Mouse (Mus musculus): Measurements from ENCODE around the gene Ankrd22. TPM values are rescaled to one million over a fixed set of nuclear protein-coding genes. Genes with fewer than 3 reads are reported as not detected.

Ankrd22 gene
- polyA plus RNA-seq, 1 experiment from 2014 or later: 11.2 TPM

- no peak overlapping the region for H3K4me2 ChIP-seq (ENCODE audit: low read depth, low read length)
- no peak for ATAC-seq (ENCODE audit: insufficient read depth, low FRiP score)
- H3K4me1 ChIP-seq (ENCODE audit: control insufficient read depth, insufficient read depth, low read length): no peaks in the 10 kb centered on the region
- H3K9ac ChIP-seq (ENCODE audit: low read length): no peak overlapping the region
- H3K27me3 ChIP-seq (ENCODE audit: control insufficient read depth, insufficient read depth, low read length): no peaks in the 10 kb centered on the region
- no peaks in the 10 kb centered on the region for H3K9me3 ChIP-seq (replicated peaks; ENCODE audit: control insufficient read depth, low read length)
- H3K36me3 ChIP-seq (ENCODE audit: control insufficient read depth, insufficient read depth, low read length): no peaks in the 10 kb centered on the region
- H3K27ac ChIP-seq (ENCODE audit: low read length): no peak overlapping the region
- 59% methylated on average over 3 of the region's 3 CpGs for WGBS
- no peak overlapping the region for H3K4me3 ChIP-seq (replicated peaks; ENCODE audit: low read length)
Observed at GRCm38 (mm10) chr19:34120107-34120731, 45.6 kb downstream of the Ankrd22 start.

GRCm38 (mm10) chr19:34119653-34120052 is 46.2 kb downstream of the Ankrd22 start:
- no peak overlapping the region for H3K27ac ChIP-seq (ENCODE audit: low read length)
- no peak for ATAC-seq (ENCODE audit: insufficient read depth, low FRiP score)
- no peaks in the 10 kb centered on the region for H3K36me3 ChIP-seq (ENCODE audit: control insufficient read depth, insufficient read depth, low read length)
- no peak overlapping the region for H3K9ac ChIP-seq (ENCODE audit: low read length)
- no peak overlapping the region for H3K4me3 ChIP-seq (replicated peaks; ENCODE audit: low read length)
- no peaks in the 10 kb centered on the region for H3K4me1 ChIP-seq (ENCODE audit: control insufficient read depth, insufficient read depth, low read length)
- H3K4me2 ChIP-seq (ENCODE audit: low read depth, low read length): no peak overlapping the region
- H3K9me3 ChIP-seq (replicated peaks; ENCODE audit: control insufficient read depth, low read length): no peaks in the 10 kb centered on the region
- WGBS: 62% methylated on average over 4 of the region's 4 CpGs
- H3K27me3 ChIP-seq (ENCODE audit: control insufficient read depth, insufficient read depth, low read length): no peaks in the 10 kb centered on the region

- no peaks in the 10 kb centered on the region for H3K9me3 ChIP-seq (replicated peaks; ENCODE audit: control insufficient read depth, low read length)
- no peak overlapping the region for H3K9ac ChIP-seq (ENCODE audit: low read length)
- H3K36me3 ChIP-seq (ENCODE audit: control insufficient read depth, insufficient read depth, low read length): no peaks in the 10 kb centered on the region
- H3K4me2 ChIP-seq (ENCODE audit: low read depth, low read length): no peak overlapping the region
- no peak overlapping the region for H3K4me3 ChIP-seq (replicated peaks; ENCODE audit: low read length)
- no peaks in the 10 kb centered on the region for H3K4me1 ChIP-seq (ENCODE audit: control insufficient read depth, insufficient read depth, low read length)
- no peak for ATAC-seq (ENCODE audit: insufficient read depth, low FRiP score)
- H3K27ac ChIP-seq (ENCODE audit: low read length): peak overlapping the region; percentile 24; the same call in 1 of the 2 replicates
- no peaks in the 10 kb centered on the region for H3K27me3 ChIP-seq (ENCODE audit: control insufficient read depth, insufficient read depth, low read length)
- WGBS: 73% methylated on average over 1 of the region's 1 CpGs
Observed at GRCm38 (mm10) chr19:34119102-34119501, 46.8 kb downstream of the Ankrd22 start.

GRCm38 (mm10) chr19:34104841-34105240 is 61.0 kb downstream of the Ankrd22 start:
- H3K36me3 ChIP-seq (ENCODE audit: control insufficient read depth, insufficient read depth, low read length): no peaks in the 10 kb centered on the region
- no peaks in the 10 kb centered on the region for H3K4me1 ChIP-seq (ENCODE audit: control insufficient read depth, insufficient read depth, low read length)
- H3K9me3 ChIP-seq (replicated peaks; ENCODE audit: control insufficient read depth, low read length): no peaks in the 10 kb centered on the region
- no peak for ATAC-seq (ENCODE audit: insufficient read depth, low FRiP score)
- 85% methylated on average over 3 of the region's 3 CpGs for WGBS
- no peak overlapping the region for H3K27ac ChIP-seq (ENCODE audit: low read length)
- no peak overlapping the region for H3K4me3 ChIP-seq (replicated peaks; ENCODE audit: low read length)
- no peak overlapping the region for H3K4me2 ChIP-seq (ENCODE audit: low read depth, low read length)
- no peak overlapping the region for H3K9ac ChIP-seq (ENCODE audit: low read length)
- H3K27me3 ChIP-seq (ENCODE audit: control insufficient read depth, insufficient read depth, low read length): no peaks in the 10 kb centered on the region

GRCm38 (mm10) chr19:34101888-34102287 is 64.0 kb downstream of the Ankrd22 start:
- no peak overlapping the region for H3K27ac ChIP-seq (ENCODE audit: low read length)
- ATAC-seq (ENCODE audit: insufficient read depth, low FRiP score): no peak
- no peaks in the 10 kb centered on the region for H3K9me3 ChIP-seq (replicated peaks; ENCODE audit: control insufficient read depth, low read length)
- H3K4me3 ChIP-seq (replicated peaks; ENCODE audit: low read length): no peak overlapping the region
- no peak overlapping the region for H3K4me2 ChIP-seq (ENCODE audit: low read depth, low read length)
- H3K36me3 ChIP-seq (ENCODE audit: control insufficient read depth, insufficient read depth, low read length): no peaks in the 10 kb centered on the region
- H3K27me3 ChIP-seq (ENCODE audit: control insufficient read depth, insufficient read depth, low read length): no peaks in the 10 kb centered on the region
- no peak overlapping the region for H3K9ac ChIP-seq (ENCODE audit: low read length)
- WGBS: 83% methylated on average over 7 of the region's 7 CpGs
- no peaks in the 10 kb centered on the region for H3K4me1 ChIP-seq (ENCODE audit: control insufficient read depth, insufficient read depth, low read length)

- H3K4me3 ChIP-seq (replicated peaks; ENCODE audit: low read length): no peak within 1 kb of the TSS
- no peak for ATAC-seq (ENCODE audit: insufficient read depth, low FRiP score)
- no peaks in the 10 kb centered on the region for H3K36me3 ChIP-seq (ENCODE audit: control insufficient read depth, insufficient read depth, low read length)
- H3K27ac ChIP-seq (ENCODE audit: low read length): no peak within 1 kb of the TSS
- 81% methylated on average over 4 of the region's 4 CpGs for WGBS
- H3K9me3 ChIP-seq (replicated peaks; ENCODE audit: control insufficient read depth, low read length): no peaks in the 10 kb centered on the region
- H3K9ac ChIP-seq (ENCODE audit: low read length): no peak within 1 kb of the TSS
- no peaks in the 10 kb centered on the region for H3K27me3 ChIP-seq (ENCODE audit: control insufficient read depth, insufficient read depth, low read length)
- H3K4me1 ChIP-seq (ENCODE audit: control insufficient read depth, insufficient read depth, low read length): no peaks in the 10 kb centered on the region
- no peak within 1 kb of the TSS for H3K4me2 ChIP-seq (ENCODE audit: low read depth, low read length)
Observed at GRCm38 (mm10) chr19:34100633-34101032, 65.2 kb downstream of the Ankrd22 start, which contains the start of gene Lipm. TSS of gene Lipm (plus strand) at chr19:34100933.

- Histone ChIP-seq H3K27me3 (ENCODE audit: control insufficient read depth, insufficient read depth, low read length) (no peaks in the 10 kb centered on the region), H3K36me3 (ENCODE audit: control insufficient read depth, insufficient read depth, low read length) (no peaks in the 10 kb centered on the region), H3K4me2 (ENCODE audit: low read depth, low read length) (no peak overlapping the region), H3K9ac (ENCODE audit: low read length) (no peak overlapping the region), H3K4me1 (ENCODE audit: control insufficient read depth, insufficient read depth, low read length) (no peaks in the 10 kb centered on the region), H3K27ac (ENCODE audit: low read length) (no peak overlapping the region), H3K9me3 (replicated peaks; ENCODE audit: control insufficient read depth, low read length) (no peaks in the 10 kb centered on the region), H3K4me3 (replicated peaks; ENCODE audit: low read length) (no peak overlapping the region)
- no peak for ATAC-seq (ENCODE audit: insufficient read depth, low FRiP score)
- WGBS: 43% methylated on average over 1 of the region's 1 CpGs
Observed at GRCm38 (mm10) chr19:34096228-34096627, 69.6 kb downstream of the Ankrd22 start.

- no peak for ATAC-seq (ENCODE audit: insufficient read depth, low FRiP score)
- Histone ChIP-seq H3K27me3 (ENCODE audit: control insufficient read depth, insufficient read depth, low read length) (no peaks in the 10 kb centered on the region), H3K4me3 (replicated peaks; ENCODE audit: low read length) (no peak overlapping the region), H3K9ac (ENCODE audit: low read length) (no peak overlapping the region), H3K4me2 (ENCODE audit: low read depth, low read length) (no peak overlapping the region), H3K27ac (ENCODE audit: low read length) (no peak overlapping the region), H3K36me3 (ENCODE audit: control insufficient read depth, insufficient read depth, low read length) (no peaks in the 10 kb centered on the region), H3K4me1 (ENCODE audit: control insufficient read depth, insufficient read depth, low read length) (no peaks in the 10 kb centered on the region), H3K9me3 (replicated peaks; ENCODE audit: control insufficient read depth, low read length) (no peaks in the 10 kb centered on the region)
- WGBS: 59% methylated on average over 5 of the region's 5 CpGs
Observed at GRCm38 (mm10) chr19:34095381-34095780, 70.5 kb downstream of the Ankrd22 start.

GRCm38 (mm10) chr19:34089011-34089680 is 76.7 kb downstream of the Ankrd22 start:
- Histone ChIP-seq H3K4me3 (replicated peaks; ENCODE audit: low read length) (no peak overlapping the region), H3K4me2 (ENCODE audit: low read depth, low read length) (no peak overlapping the region), H3K4me1 (ENCODE audit: control insufficient read depth, insufficient read depth, low read length) (no peaks in the 10 kb centered on the region), H3K9me3 (replicated peaks; ENCODE audit: control insufficient read depth, low read length) (no peaks in the 10 kb centered on the region), H3K27me3 (ENCODE audit: control insufficient read depth, insufficient read depth, low read length) (no peaks in the 10 kb centered on the region), H3K27ac (ENCODE audit: low read length) (no peak overlapping the region), H3K9ac (ENCODE audit: low read length) (no peak overlapping the region), H3K36me3 (ENCODE audit: control insufficient read depth, insufficient read depth, low read length) (no peaks in the 10 kb centered on the region)
- no peak for ATAC-seq (ENCODE audit: insufficient read depth, low FRiP score)
- WGBS: 75% methylated on average over 3 of the region's 3 CpGs
